Mouse (Mus musculus) bone marrow macrophage, adult 2 months (primary cell): Measurements from ENCODE around the gene Kif2c.
"Not testable (repeated sequence)": the region's sequence is repeated elsewhere in the genome, so short reads cannot be mapped to it uniquely, and the experiment has no call there.

ENCODE experiments used
- CTCF ChIP-seq: IDR thresholded peaks from 2 replicates; pipeline ENCODE4 v1.5.1; 2012; ENCODE audit warnings: low read depth, mild to moderate bottlenecking, low read length, moderate library complexity
- POLR2A ChIP-seq: IDR thresholded peaks from 2 replicates; pipeline ENCODE4 v1.6.1; 2012; ENCODE audit warnings: mild to moderate bottlenecking, low read depth, low read length, borderline replicate concordance

DNA sequence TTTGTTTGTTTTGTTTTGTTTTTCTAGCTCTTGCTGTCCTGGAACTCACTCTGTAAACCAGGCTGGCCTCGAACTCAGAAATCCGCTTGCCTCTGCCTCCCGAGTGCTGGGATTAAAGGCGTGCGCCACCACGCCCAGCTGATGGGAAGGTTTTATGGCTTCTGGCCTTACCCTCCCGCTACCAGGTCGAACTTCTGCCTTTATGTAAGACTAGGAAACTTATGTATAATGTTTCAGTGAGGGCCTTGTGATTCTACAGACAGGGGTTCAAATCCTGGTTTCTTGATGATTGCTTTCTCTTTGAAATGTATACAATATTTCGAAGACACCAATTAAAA is 289 bp upstream of the Kif2c start:
- not testable (repeated sequence) for TF ChIP-seq POLR2A, CTCF
